Mouse (Mus musculus) intestine, embryonic 15.5 days (tissue): ENCODE data around the gene Pllp. TPM values are rescaled to one million over a fixed set of nuclear protein-coding genes. Genes with fewer than 3 reads are reported as not detected.

Experiments
- ATAC-seq: fragments of 200-750 bp; cut with Nextera tagmentation; 2 replicates; pipeline ENCODE4 v1.8.0; 2017; ENCODE audit warnings: moderate TSS enrichment, moderate library complexity
- H3K27ac ChIP-seq: fragments of 300-500 bp; sonication (generic); 2 replicates; pipeline ENCODE4 v1.5.1; 2015; ENCODE audit warnings: mild to moderate bottlenecking, inconsistent platforms
- H3K27me3 ChIP-seq: fragments of 300-500 bp; sonication (generic); replicated peaks from 2 replicates; pipeline ENCODE4 v1.6.1; 2015; ENCODE audit warnings: inconsistent platforms
- H3K36me3 ChIP-seq: fragments of 300-500 bp; sonication (generic); 2 replicates; pipeline ENCODE4 v1.6.1; 2015; ENCODE audit warnings: inconsistent platforms
- H3K4me1 ChIP-seq: fragments of 300-500 bp; sonication (generic); replicated peaks from 2 replicates; pipeline ENCODE4 v1.6.1; 2015; ENCODE audit warnings: inconsistent platforms
- H3K4me2 ChIP-seq: fragments of 300-500 bp; sonication (generic); replicated peaks from 2 replicates; pipeline ENCODE4 v1.6.1; 2015; ENCODE audit warnings: mild to moderate bottlenecking, inconsistent platforms
- H3K4me3 ChIP-seq: fragments of 300-500 bp; sonication (generic); replicated peaks from 2 replicates; pipeline ENCODE4 v1.5.1; 2015; ENCODE audit warnings: inconsistent platforms
- H3K9ac ChIP-seq: fragments of 300-500 bp; sonication (generic); 2 replicates; pipeline ENCODE4 v1.6.1; 2015; ENCODE audit warnings: inconsistent platforms
- H3K9me3 ChIP-seq: fragments of 300-500 bp; sonication (generic); 2 replicates; pipeline ENCODE4 v1.6.1; 2016; ENCODE audit warnings: inconsistent platforms
- WGBS: fragments of 180-500 bp; shearing (Covaris S2); methylation state at CpG from one replicate; pipeline ENCODE4 v1.1.7; 2015; 5-methylcytosine and 5-hydroxymethylcytosine counted together
- polyA plus RNA-seq: library from polyadenylated mRNA; unstranded; fragments of >200 nt; fragmentation: Nextera tagmentation; extraction: Ambion mirVana; gene quantifications from 2 replicates; pipeline ENCODE4 v1.2.1, GENCODE M21; 2015

The Pllp gene
- polyA plus RNA-seq, 1 experiment from 2014 or later, result 42.1 TPM

DNA sequence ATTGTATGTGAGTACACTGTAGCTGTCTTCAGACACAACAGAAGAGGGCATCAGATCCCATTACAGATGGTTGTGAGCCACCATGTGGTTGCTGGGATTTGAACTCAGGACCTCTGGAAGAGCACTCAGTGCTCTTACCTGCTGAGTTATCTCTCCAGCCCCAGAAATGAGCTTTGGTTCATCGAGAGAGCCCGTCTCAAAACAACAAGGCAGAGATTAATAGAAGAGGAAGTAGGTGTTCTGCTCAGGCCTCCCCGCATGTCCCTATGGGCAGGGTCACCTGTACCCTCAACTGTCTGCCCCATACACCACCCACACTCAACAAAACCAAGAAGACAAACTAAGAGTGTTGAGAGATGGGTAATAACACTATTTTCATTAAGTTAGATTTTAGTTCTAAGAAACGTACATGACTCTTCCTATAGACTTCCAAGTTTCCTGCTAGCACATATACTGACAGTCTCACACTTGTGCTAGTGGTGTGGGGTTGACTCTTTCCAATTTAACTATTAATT, 4.4 kb upstream of the Pllp start:
- no peak overlapping the region for H3K4me3 ChIP-seq
- no peaks in the 10 kb centered on the region for H3K36me3 ChIP-seq
- H3K27me3 ChIP-seq, result peaks cover 13% of the 10 kb centered on the region
- no peak overlapping the region for H3K9ac ChIP-seq
- no peak for ATAC-seq
- no peaks in the 10 kb centered on the region for H3K9me3 ChIP-seq
- H3K4me2 ChIP-seq, result no peak overlapping the region
- H3K27ac ChIP-seq, result no peak overlapping the region
- H3K4me1 ChIP-seq, result peaks cover 6% of the 10 kb centered on the region; the same call in 1 of the 2 replicates
- 78% methylated on average over 4 of the region's 4 CpGs for WGBS

DNA sequence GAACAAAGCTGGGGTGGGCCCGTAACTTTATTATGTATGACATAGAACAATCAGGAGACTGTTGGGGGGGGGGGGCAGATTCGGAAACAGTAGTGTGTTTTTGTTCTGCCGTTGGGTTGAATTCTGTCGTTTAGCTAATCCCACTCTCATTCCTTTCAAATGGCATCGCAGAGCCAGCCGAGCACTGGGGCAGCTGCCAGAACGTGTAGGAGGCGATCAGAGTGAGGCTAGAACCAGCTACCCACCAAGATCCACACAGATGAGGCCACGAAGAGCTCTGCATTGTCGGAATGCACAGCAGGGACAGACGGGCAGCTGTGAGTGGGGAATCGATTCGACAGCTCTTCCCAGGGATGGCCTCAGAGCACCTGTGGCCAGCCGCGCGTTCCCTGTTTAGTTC, 3.3 kb upstream of the Pllp start:
- Histone ChIP-seq H3K4me1 (peaks cover 10% of the 10 kb centered on the region; the same call in 1 of the 2 replicates), H3K9ac (no peak overlapping the region), H3K4me3 (no peak overlapping the region), H3K36me3 (no peaks in the 10 kb centered on the region), H3K4me2 (no peak overlapping the region), H3K27me3 (peaks cover 22% of the 10 kb centered on the region), H3K9me3 (no peaks in the 10 kb centered on the region), H3K27ac (no peak overlapping the region)
- WGBS, result 75% methylated on average over 16 of the region's 16 CpGs
- ATAC-seq, result no peak

DNA sequence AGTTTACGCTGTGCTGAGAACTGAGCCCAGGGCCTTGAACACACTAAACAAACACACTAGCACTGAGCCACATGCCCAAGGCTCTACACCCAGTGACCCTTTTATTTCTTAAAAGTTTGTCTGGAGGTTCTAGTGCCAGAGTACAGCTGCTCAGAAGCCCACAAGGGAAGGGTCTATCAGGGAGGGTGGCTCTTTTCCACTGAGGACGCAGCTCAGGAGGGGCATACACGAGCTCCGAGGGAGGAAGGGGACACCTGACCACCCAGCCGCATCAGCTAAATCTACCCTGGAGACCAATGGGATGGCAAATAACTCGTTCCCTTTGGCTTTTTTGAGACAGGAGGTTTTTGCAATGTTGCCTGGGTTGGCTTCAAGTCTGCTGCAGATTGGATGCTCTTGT, 1.9 kb upstream of the Pllp start:
- Histone ChIP-seq H3K4me3 (no peak overlapping the region), H3K9ac (no peak overlapping the region), H3K27ac (no peak overlapping the region), H3K4me1 (peaks cover 10% of the 10 kb centered on the region; the same call in 1 of the 2 replicates), H3K27me3 (peaks cover 24% of the 10 kb centered on the region), H3K4me2 (no peak overlapping the region), H3K36me3 (no peaks in the 10 kb centered on the region), H3K9me3 (no peaks in the 10 kb centered on the region)
- ATAC-seq, result no peak
- 85% methylated on average over 6 of the region's 6 CpGs for WGBS

DNA sequence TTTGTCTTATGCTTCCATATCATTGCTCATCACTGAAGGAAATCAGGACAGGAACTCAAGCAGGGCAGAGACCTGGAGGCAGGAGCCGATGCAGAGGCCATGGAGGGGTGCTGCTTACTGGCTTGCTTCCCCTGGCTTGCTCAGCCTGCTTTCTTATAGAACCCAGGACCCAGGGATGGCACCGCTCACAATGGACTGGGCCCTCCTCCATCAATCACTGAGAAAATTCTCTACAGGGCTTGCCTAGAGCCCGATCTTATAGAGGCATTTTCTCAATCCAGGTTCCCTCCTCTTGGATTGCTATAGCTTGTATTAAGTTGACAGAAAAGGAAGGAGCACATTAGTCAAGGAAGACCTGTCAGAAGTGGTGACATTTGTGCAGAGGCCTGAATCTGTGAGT, 488 bp upstream of the Pllp start:
- Histone ChIP-seq H3K4me3 (peak overlapping the region; percentile 54; the same call in 1 of the 2 replicates), H3K9me3 (no peaks in the 10 kb centered on the region), H3K4me2 (peak overlapping the region; percentile 92), H3K27ac (no peak overlapping the region), H3K9ac (no peak overlapping the region; the same call in 1 of the 2 replicates), H3K4me1 (peaks cover 15% of the 10 kb centered on the region), H3K27me3 (peaks cover 24% of the 10 kb centered on the region), H3K36me3 (no peaks in the 10 kb centered on the region)
- 51% methylated on average over 3 of the region's 3 CpGs for WGBS
- ATAC-seq, result no peak

DNA sequence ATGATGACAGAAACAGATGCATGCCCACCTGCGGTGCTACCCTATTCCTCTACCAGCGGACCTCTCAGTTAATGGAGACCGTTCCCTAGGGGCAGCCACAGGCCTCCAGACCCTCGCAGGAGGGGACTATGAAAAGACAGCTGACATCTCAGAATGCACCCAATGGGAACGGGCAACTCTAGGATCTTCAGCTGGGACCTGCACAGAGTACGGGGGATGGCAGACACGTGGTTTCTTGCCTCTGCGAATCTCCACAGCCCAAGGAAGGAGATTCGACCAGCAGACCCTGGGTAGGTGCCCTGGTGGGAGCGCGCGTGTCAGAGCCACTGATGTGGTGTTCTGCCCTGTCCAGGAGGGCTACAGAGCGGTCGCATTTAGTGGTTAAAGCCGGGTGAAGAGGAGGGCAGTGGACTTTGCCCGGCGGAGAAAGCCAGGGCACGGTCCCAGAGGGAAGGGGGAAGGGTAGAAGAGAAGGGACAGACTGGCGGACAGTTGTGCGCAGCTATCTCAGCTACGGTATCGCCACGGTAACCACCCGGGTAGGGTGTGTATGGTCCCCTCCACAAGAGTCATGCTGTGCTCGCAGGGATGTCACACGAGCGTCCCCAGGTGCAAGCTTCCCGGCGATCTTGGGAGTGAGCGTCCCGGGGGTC, 611 bp downstream of the Pllp start:
- Histone ChIP-seq H3K36me3 (no peaks in the 10 kb centered on the region), H3K9ac (peak overlapping the region; percentile 48), H3K4me2 (peak overlapping the region; percentile 92), H3K4me3 (peak overlapping the region; percentile 54), H3K9me3 (no peaks in the 10 kb centered on the region), H3K27me3 (peaks cover 24% of the 10 kb centered on the region), H3K4me1 (peaks cover 15% of the 10 kb centered on the region), H3K27ac (peak overlapping the region; percentile 36; the same call in 1 of the 2 replicates)
- WGBS, result under 1% methylated on average over 31 of the region's 31 CpGs
- ATAC-seq, result peak; percentile 83

DNA sequence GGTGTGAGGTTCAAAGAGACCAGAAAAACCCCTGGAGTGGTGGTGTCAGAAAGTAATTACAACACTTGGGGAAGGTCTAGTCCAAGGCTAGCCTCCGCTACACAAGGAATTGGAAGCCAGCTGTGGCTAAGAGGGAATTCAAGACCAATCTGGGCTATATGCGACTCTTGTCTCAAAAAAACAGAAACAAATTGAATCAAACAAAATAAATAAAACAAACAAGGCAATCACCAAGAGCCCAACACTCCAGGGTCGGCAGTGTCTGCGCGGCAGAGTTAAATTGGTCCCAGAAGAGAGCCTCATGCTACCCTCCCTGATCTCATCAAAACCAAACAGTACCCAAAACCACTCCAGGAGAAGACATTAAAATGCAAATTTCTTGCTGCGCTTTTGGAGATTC, 1.4 kb downstream of the Pllp start:
- H3K4me1 ChIP-seq, result peaks cover 15% of the 10 kb centered on the region
- no peaks in the 10 kb centered on the region for H3K9me3 ChIP-seq
- no peak overlapping the region for H3K9ac ChIP-seq
- H3K4me2 ChIP-seq, result peak overlapping the region; percentile 92
- no peaks in the 10 kb centered on the region for H3K36me3 ChIP-seq
- peaks cover 24% of the 10 kb centered on the region for H3K27me3 ChIP-seq
- peak overlapping the region; percentile 54 for H3K4me3 ChIP-seq
- no peak for ATAC-seq
- 14% methylated on average over 6 of the region's 6 CpGs for WGBS
- H3K27ac ChIP-seq, result no peak overlapping the region

DNA sequence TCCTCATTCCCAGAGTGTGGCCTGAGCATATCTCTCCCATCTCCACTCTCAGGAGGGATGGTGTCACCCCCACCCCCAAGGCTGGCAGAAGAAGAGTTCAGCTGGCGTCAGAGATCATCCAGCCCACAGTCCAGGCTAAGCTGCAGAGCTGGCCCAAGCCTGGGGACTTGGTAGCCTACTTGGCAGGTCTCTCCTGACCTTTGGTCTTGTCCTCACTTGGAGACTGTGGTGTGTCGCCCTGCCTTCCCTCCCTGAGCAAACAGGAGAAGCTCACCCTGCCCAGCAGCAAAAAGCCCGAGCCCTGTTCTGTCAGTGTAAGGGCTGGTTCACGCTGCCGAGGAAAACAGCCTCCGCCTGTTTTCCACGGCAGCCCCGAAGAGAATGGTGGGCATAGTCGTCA, 10.1 kb downstream of the Pllp start:
- Histone ChIP-seq H3K4me3 (no peak overlapping the region), H3K4me1 (peaks cover 11% of the 10 kb centered on the region), H3K9me3 (no peaks in the 10 kb centered on the region), H3K9ac (no peak overlapping the region), H3K27me3 (no peaks in the 10 kb centered on the region), H3K27ac (peak overlapping the region; percentile 80), H3K36me3 (no peaks in the 10 kb centered on the region), H3K4me2 (peak overlapping the region; percentile 38)
- WGBS, result 52% methylated on average over 9 of the region's 9 CpGs
- peak; percentile 50 for ATAC-seq

DNA sequence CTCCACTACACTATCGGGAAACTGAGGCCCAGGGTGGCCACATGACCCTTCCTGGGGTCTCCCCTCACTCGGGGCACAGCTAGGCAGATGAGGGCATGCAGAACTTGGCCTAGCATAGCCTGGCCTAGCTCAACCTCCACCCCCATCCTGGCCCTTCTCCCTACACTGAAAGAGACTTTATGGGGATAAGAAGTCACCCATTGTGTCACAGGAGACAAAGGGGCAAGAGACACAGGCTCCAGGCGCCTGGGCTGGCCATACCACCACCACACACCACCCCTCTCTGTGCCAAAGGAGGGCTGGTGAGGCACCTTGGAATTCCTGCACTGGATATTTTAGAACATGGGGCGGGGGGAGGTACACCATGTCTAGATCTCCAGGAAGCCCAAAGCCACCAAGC, 11.8 kb downstream of the Pllp start:
- 86% methylated on average over 4 of the region's 4 CpGs for WGBS
- peaks cover 13% of the 10 kb centered on the region for H3K4me1 ChIP-seq
- peak overlapping the region; percentile 88 for H3K27ac ChIP-seq
- H3K27me3 ChIP-seq, result no peaks in the 10 kb centered on the region
- no peak overlapping the region for H3K4me2 ChIP-seq
- H3K36me3 ChIP-seq, result no peaks in the 10 kb centered on the region
- H3K9me3 ChIP-seq, result no peaks in the 10 kb centered on the region
- ATAC-seq, result no peak
- H3K4me3 ChIP-seq, result no peak overlapping the region
- H3K9ac ChIP-seq, result no peak overlapping the region

DNA sequence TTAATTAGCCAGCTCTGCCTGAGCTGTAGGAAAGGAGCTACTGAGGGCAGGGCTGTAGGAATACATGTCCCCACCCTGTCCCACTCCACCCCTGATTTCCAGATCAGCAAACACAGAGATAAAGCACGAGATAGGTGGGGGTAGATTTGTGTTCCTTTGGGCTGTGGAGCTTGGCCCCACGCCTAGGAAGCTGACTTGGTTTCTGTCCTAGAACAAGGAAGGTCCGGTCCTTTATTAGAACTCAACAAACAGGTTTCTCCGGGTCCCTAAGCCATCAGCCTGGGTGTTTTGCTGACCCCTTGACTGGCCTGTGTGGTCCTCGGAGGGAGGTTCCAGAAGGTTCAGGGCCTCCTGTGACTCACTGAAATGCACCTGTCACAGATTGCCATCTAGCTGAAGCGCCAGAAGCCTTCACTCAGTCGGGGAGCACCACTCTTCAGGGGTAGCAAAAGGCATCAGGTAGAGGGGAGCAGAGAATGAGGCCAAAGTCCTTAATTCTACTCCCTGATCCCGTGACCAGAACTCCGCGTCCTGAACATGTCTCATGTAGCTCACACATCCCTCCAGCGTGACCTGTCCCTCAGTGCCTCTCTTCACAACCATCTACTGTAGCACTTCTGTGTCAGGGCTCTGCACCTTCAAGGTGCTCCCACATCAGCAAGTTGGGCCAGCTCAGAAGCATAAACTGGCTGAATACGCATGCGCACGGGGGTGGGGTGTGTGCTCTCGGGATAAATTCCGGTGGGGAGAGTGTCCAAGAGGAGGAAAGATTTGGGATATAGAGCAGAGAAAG, 13.2 kb downstream of the Pllp start:
- no peaks in the 10 kb centered on the region for H3K27me3 ChIP-seq
- peak overlapping the region; percentile 88 for H3K27ac ChIP-seq
- H3K4me2 ChIP-seq, result peak overlapping the region; percentile 32
- H3K9me3 ChIP-seq, result no peaks in the 10 kb centered on the region
- H3K4me3 ChIP-seq, result no peak overlapping the region
- H3K4me1 ChIP-seq, result peaks cover 23% of the 10 kb centered on the region
- no peaks in the 10 kb centered on the region for H3K36me3 ChIP-seq
- 60% methylated on average over 16 of the region's 16 CpGs for WGBS
- peak; percentile 84 for ATAC-seq
- no peak overlapping the region for H3K9ac ChIP-seq

DNA sequence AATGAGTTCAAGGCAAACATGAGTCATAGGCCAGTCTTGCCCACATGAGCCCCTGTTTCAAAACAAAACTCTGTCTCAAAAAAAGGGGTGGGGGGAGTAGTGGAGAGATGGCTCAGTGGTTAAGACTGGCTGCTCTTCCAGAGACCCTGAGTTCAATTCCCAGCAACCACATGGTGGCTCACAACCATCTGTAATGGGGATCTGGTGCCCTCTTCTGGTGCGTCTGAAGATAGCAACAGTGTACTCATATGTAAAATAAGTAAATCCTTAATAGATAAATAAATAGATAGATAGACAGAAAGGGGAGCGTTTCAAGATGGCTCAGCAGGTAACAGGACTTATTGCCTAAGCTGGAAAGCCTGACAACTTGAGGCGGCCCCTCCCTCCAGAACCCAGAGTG, 15.7 kb downstream of the Pllp start:
- WGBS, result 90% methylated on average over 3 of the region's 3 CpGs
- no peak overlapping the region for H3K27ac ChIP-seq
- H3K4me3 ChIP-seq, result no peak overlapping the region
- H3K4me2 ChIP-seq, result no peak overlapping the region
- peaks cover 4% of the 10 kb centered on the region; the same call in 1 of the 2 replicates for H3K36me3 ChIP-seq
- no peaks in the 10 kb centered on the region for H3K27me3 ChIP-seq
- no peak for ATAC-seq
- H3K4me1 ChIP-seq, result peaks cover 20% of the 10 kb centered on the region
- H3K9ac ChIP-seq, result no peak overlapping the region
- no peaks in the 10 kb centered on the region for H3K9me3 ChIP-seq

DNA sequence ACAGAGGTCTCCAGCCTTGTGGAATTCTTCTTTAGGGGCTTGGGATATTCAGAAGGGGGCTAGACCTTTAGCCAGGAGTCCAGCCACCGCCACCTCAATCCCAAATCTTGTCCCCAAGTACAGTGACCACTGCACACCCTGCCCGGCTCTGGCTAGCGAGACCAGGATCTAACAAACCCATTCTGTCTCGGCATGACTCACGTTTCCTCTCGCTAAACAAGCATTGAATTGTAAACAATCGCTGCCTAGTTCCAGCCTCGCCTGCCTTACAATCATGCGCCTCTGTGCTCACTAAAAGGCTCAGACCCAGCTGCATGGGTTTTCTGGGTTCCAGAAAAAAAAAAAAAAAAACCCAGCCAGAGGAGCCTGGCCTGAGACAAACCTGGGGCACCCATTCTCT, 17.5 kb downstream of the Pllp start:
- no peak overlapping the region; the same call in 1 of the 2 replicates for H3K9ac ChIP-seq
- WGBS, result 13% methylated on average over 9 of the region's 9 CpGs
- H3K27ac ChIP-seq, result peak overlapping the region; percentile 71
- no peaks in the 10 kb centered on the region for H3K27me3 ChIP-seq
- no peak for ATAC-seq
- no peaks in the 10 kb centered on the region for H3K9me3 ChIP-seq
- peak overlapping the region; percentile 24; the same call in 1 of the 2 replicates for H3K4me2 ChIP-seq
- peaks cover 7% of the 10 kb centered on the region; the same call in 1 of the 2 replicates for H3K36me3 ChIP-seq
- peaks cover 16% of the 10 kb centered on the region for H3K4me1 ChIP-seq
- H3K4me3 ChIP-seq, result no peak overlapping the region

DNA sequence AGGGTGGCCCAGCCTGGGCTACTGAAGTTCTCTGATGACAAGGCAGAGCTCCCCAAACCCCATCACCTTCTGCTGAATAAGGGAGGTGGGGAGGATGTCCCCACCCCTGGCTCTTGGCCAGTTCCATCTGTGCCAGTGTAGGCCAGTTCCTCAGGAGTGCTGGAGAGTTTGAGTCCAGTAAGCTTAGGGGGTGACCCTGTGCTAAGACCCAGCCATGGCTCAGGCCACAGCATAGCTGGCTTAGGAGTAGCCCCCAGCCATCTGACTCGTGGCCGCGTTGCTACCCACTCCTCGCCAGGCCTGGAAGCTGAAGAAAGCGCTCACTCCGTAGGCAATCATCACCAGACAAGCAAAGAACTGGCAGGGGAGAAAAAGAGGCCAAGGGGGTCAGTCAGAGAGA, 20.2 kb downstream of the Pllp start:
- Histone ChIP-seq H3K36me3 (peaks cover 33% of the 10 kb centered on the region), H3K9ac (no peak overlapping the region), H3K9me3 (no peaks in the 10 kb centered on the region), H3K4me1 (peaks cover 12% of the 10 kb centered on the region; the same call in 1 of the 2 replicates), H3K27ac (no peak overlapping the region), H3K27me3 (no peaks in the 10 kb centered on the region), H3K4me2 (no peak overlapping the region), H3K4me3 (no peak overlapping the region)
- WGBS, result 89% methylated on average over 6 of the region's 6 CpGs
- ATAC-seq, result no peak
